Mouse (Mus musculus): ENCODE data around the gene Ccdc71. TPM values are rescaled to one million over a fixed set of nuclear protein-coding genes. Genes with fewer than 3 reads are reported as not detected.

Ccdc71 gene
- polyA plus RNA-seq, 1 experiment from 2014 or later = 54.1 TPM

DNA sequence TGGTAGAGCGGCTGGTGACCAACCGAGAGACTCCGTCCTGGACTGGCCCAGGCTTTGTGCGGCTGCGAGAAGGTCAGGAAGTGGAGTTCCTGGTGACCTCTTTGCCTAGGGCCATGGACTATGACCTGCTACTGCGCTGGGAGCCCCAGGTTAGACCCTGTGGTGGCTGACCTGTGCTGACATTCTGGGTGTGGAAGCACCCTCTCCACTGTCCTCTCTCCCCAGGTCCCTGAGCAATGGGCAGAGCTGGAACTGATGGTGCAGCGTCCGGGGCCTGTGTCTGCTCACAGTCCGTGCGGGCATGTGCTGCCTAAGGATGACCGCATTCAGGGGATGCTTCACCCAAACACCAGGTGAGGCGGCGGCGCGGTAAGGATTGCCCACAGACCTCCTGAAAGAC lies 23.7 kb downstream of the Ccdc71 start:
- Histone ChIP-seq H3K4me3 (no peak overlapping the region), H3K27me3 (ENCODE audit: poor library complexity, severe bottlenecking) (no peaks in the 10 kb centered on the region), H3K4me1 (peaks cover 24% of the 10 kb centered on the region), H3K27ac (no peak overlapping the region), H3K9me3 (no peaks in the 10 kb centered on the region), H3K36me3 (replicated peaks) (peaks cover 81% of the 10 kb centered on the region)
- no peak for DNase-seq (ENCODE audit: extremely low spot score, low spot score)
- WGBS = 96% methylated on average over 15 of the region's 15 CpGs

DNA sequence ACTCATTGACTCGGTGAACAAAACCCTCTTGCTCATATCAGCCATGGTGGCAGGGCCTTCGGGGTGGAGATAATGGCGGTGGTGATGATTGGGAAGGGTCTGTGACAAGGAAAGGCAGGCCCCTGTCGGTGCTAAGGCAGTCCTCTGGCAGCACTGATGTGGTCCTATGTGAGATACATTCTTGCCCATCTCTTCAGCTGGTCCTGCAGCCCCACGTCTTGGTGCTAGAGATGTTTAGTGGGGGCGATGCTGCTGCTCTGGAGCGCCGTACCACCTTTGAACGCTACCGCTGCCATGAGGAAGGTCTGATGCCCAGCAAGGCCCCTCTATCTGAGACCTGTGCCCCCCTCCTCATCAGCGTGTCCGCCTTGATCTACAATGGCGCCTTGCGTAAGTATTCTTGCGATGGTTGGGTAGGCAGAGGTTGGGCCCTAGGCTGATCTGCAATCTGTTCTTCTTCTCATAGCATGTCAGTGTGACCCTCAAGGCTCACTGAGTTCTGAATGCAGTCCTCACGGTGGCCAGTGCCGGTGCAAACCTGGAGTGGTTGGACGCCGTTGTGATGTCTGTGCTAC lies 25.1 kb downstream of the Ccdc71 start:
- H3K36me3 ChIP-seq (replicated peaks) = peaks cover 91% of the 10 kb centered on the region
- H3K4me1 ChIP-seq = peaks cover 20% of the 10 kb centered on the region
- no peak overlapping the region for H3K4me3 ChIP-seq
- no peaks in the 10 kb centered on the region for H3K27me3 ChIP-seq (ENCODE audit: poor library complexity, severe bottlenecking)
- no peaks in the 10 kb centered on the region for H3K9me3 ChIP-seq
- WGBS = 94% methylated on average over 19 of the region's 19 CpGs
- no peak for DNase-seq (ENCODE audit: extremely low spot score, low spot score)
- H3K27ac ChIP-seq = no peak overlapping the region

DNA sequence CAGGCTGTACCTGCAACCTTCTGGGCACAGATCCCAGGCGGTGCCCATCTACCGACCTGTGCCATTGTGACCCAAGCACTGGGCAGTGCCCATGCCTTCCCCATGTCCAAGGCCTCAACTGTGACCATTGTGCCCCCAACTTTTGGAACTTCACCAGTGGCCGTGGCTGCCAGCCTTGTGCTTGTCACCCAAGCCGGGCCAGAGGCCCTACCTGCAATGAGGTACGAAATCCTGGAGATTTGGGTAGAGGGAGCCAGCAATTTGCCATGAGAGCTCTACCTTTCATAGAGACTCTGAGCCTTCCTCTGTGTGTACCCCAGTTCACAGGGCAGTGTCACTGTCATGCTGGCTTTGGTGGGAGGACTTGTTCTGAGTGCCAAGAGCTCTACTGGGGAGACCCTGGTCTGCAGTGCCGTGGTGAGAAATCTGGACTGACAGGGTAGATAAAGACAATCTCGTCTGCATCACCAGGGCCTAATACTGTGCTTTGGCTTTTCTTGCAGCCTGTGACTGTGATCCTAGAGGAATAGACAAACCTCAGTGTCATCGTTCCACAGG lies 26.7 kb downstream of the Ccdc71 start:
- Histone ChIP-seq H3K27ac (no peak overlapping the region), H3K27me3 (ENCODE audit: poor library complexity, severe bottlenecking) (no peaks in the 10 kb centered on the region), H3K4me1 (peaks cover 20% of the 10 kb centered on the region), H3K4me3 (no peak overlapping the region), H3K9me3 (no peaks in the 10 kb centered on the region), H3K36me3 (replicated peaks) (peaks cover 83% of the 10 kb centered on the region)
- WGBS = 94% methylated on average over 8 of the region's 8 CpGs
- no peak for DNase-seq (ENCODE audit: extremely low spot score, low spot score)

DNA sequence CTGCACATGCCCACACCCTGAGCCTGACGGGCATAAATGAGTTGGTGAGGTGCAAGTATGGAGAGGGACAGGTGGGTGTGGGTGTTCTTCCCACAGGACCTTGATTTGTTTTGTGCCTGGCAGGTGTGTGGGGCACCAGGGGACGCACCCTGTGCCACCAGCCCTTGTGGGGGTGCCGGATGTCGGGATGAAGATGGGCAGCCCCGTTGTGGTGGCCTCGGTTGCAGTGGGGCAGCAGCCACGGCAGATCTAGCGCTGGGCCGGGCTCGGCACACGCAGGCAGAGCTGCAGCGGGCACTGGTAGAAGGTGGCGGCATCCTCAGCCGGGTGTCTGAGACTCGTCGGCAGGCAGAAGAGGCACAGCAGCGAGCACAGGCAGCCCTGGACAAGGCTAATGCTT lies 28.1 kb downstream of the Ccdc71 start:
- Histone ChIP-seq H3K27ac (no peak overlapping the region), H3K4me3 (no peak overlapping the region), H3K4me1 (peaks cover 27% of the 10 kb centered on the region), H3K9me3 (no peaks in the 10 kb centered on the region), H3K27me3 (ENCODE audit: poor library complexity, severe bottlenecking) (no peaks in the 10 kb centered on the region), H3K36me3 (replicated peaks) (peaks cover 83% of the 10 kb centered on the region)
- WGBS = 92% methylated on average over 17 of the region's 17 CpGs
- no peak for DNase-seq (ENCODE audit: extremely low spot score, low spot score)

DNA sequence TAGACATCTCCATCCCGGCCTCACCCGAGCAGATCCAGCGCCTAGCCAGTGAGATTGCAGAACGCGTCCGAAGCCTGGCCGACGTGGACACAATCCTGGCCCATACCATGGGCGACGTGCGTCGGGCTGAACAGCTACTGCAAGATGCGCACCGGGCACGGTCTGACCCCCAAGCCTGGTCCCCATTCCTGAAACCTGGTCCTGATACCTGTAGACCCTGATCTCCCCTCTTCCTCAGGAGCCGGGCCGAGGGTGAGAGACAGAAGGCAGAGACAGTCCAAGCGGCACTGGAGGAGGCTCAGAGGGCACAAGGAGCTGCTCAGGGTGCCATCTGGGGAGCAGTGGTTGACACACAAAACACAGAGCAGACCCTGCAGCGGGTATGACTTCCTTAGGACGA lies 28.9 kb downstream of the Ccdc71 start:
- peak overlapping the region; percentile 95; the same call in 1 of the 2 replicates for H3K27ac ChIP-seq
- no peaks in the 10 kb centered on the region for H3K27me3 ChIP-seq (ENCODE audit: poor library complexity, severe bottlenecking)
- peaks cover 27% of the 10 kb centered on the region for H3K4me1 ChIP-seq
- WGBS = 96% methylated on average over 20 of the region's 20 CpGs
- no peak for DNase-seq (ENCODE audit: extremely low spot score, low spot score)
- H3K9me3 ChIP-seq = no peaks in the 10 kb centered on the region
- peaks cover 83% of the 10 kb centered on the region for H3K36me3 ChIP-seq (replicated peaks)
- peak overlapping the region; percentile 89; the same call in 1 of the 2 replicates for H3K4me3 ChIP-seq

DNA sequence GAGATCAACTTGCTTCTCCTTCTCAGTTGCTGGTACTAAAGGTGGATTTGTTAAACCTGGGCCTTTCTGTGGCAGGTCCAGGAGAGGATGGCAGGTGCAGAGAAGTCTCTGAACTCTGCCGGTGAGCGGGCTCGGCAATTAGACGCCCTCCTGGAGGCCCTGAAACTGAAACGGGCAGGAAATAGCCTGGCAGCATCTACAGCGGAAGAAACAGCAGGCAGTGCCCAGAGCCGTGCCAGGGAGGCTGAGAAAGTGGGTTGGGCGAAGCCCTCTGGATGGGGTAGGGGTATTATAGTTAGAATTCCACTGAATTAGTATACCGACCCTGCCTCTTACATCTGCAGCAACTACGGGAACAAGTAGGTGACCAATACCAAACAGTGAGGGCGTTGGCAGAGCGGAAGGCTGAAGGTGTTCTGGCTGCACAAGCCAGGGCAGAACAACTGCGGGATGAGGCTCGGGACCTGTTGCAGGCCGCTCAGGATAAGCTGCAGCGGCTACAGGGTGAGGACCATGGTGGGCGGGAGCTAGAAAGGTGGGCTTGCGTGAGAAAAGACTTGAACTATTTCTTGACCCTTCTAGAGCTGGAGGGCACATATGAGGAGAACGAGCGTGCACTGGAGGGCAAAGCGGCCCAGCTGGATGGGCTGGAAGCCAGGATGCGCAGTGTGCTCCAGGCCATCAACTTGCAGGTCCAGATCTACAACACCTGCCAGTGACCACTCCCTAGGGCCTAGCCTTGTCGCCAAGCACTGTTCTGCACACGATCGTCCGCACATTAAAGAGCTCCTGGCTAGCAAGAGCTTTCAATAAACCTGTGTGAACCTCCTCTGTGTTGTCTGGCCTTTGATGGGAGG lies 29.6 kb downstream of the Ccdc71 start:
- peaks cover 27% of the 10 kb centered on the region for H3K4me1 ChIP-seq
- H3K9me3 ChIP-seq = no peaks in the 10 kb centered on the region
- H3K4me3 ChIP-seq = peak overlapping the region; percentile 89
- DNase-seq (ENCODE audit: extremely low spot score, low spot score) = peak; percentile 23
- WGBS = 71% methylated on average over 26 of the region's 26 CpGs
- H3K27ac ChIP-seq = peak overlapping the region; percentile 95
- peaks cover 83% of the 10 kb centered on the region for H3K36me3 ChIP-seq (replicated peaks)
- no peaks in the 10 kb centered on the region for H3K27me3 ChIP-seq (ENCODE audit: poor library complexity, severe bottlenecking)

DNA sequence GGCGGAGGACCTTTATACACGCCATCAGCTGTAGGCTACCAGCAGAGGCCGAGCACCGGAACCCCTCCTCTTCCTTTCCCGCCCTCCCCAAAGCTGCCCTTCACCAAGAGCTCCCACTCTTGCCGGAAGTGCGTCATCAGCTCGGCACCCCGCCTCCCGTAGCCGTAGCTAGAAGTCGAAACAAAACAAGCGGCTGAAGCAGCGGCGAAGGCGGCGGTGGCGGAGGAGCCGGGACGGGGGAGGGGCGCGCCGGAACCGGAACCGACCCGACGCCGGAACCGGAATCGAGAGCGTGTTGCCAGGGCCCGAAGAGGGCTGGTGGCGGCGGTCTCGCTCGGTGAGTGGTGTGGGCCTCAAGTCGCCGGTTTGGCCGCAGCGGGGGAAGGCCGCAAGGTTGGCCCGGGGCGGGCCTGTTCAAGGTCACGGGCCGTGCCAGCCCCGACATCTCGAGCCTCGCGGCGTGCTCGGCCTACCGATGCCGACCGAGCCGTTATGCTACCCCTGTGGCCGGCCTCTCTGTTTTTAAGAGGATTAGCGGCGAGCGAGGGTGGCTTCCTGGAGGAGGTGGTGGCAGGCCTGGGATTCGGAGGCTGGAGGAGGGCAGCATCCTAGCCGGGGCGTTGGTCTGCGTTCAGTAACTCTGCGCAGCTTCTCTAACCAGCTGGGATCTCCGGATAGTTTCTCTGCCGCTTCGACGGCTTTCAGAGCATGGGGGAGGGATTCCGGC lies 30.4 kb downstream of the Ccdc71 start, which contains the start of gene Usp19:
Usp19 (plus strand) TSS at position 44 of the 727 bp plus-strand sequence.
- Histone ChIP-seq H3K4me3 (peak within 1 kb of the TSS; percentile 89), H3K36me3 (replicated peaks) (peaks cover 83% of the 10 kb centered on the region), H3K9me3 (no peaks in the 10 kb centered on the region), H3K27ac (peak within 1 kb of the TSS; percentile 95), H3K4me1 (peaks cover 27% of the 10 kb centered on the region), H3K27me3 (ENCODE audit: poor library complexity, severe bottlenecking) (no peaks in the 10 kb centered on the region)
- WGBS = under 1% methylated on average over 68 of the region's 69 CpGs
- DNase-seq (ENCODE audit: extremely low spot score, low spot score) = peak; percentile 96

DNA sequence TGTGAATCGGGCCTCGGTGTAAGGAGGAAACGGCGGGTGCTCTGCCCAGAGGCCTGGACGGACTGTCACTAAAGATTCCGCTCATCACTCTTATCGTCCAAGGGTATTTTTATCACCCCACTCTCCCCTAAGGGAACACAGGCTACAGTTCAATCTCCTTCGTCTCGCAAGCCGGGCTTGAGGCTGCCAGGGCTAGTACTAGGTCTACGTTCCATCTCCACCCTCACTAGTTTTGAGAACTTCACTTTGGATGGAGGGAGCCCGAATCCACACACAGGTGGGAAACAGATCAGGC lies 30.9 kb downstream of the Ccdc71 start:
- WGBS = 13% methylated on average over 12 of the region's 12 CpGs
- Histone ChIP-seq H3K36me3 (replicated peaks) (peaks cover 83% of the 10 kb centered on the region), H3K4me3 (peak overlapping the region; percentile 89), H3K27me3 (ENCODE audit: poor library complexity, severe bottlenecking) (no peaks in the 10 kb centered on the region), H3K4me1 (peaks cover 27% of the 10 kb centered on the region), H3K9me3 (no peaks in the 10 kb centered on the region), H3K27ac (peak overlapping the region; percentile 95)
- no peak for DNase-seq (ENCODE audit: extremely low spot score, low spot score)

DNA sequence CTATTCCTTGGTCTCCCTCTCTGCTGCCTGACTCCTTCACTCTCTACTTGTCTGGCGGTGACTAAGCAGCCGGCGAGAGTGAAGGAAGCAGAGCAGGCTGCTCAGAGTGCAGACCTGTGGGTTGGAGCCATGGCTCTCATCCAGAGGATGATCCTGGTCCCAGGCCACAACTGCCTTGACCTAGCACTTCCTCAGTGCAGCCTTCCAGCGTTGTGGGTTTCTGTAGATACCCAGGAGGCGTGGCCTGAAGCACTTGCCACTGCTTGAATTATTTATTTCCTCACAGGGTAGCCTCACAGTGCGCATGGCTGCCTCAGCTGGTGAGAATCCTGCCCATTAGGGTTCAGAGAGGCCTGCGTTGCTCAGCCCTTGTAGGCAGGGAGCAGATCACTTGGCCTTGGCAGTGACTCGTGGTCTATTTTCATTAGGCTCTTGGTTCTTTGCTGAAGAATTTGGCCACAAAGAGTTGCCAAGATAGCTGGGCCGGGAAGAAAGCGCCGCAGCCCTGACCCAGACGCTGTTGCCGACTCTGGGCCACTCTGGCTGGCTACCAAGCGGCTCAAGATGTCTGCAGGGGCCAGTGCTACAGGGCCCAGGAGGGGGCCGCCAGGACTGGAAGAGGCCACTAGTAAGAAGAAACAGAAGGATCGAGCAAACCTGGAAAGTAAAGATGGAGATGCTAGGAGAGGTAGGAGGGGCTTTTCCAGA lies 31.9 kb downstream of the Ccdc71 start:
- peak overlapping the region; percentile 89 for H3K4me3 ChIP-seq
- WGBS = 91% methylated on average over 16 of the region's 16 CpGs
- no peaks in the 10 kb centered on the region for H3K27me3 ChIP-seq (ENCODE audit: poor library complexity, severe bottlenecking)
- H3K9me3 ChIP-seq = no peaks in the 10 kb centered on the region
- peaks cover 83% of the 10 kb centered on the region for H3K36me3 ChIP-seq (replicated peaks)
- H3K27ac ChIP-seq = no peak overlapping the region
- peaks cover 27% of the 10 kb centered on the region for H3K4me1 ChIP-seq
- no peak for DNase-seq (ENCODE audit: extremely low spot score, low spot score)

DNA sequence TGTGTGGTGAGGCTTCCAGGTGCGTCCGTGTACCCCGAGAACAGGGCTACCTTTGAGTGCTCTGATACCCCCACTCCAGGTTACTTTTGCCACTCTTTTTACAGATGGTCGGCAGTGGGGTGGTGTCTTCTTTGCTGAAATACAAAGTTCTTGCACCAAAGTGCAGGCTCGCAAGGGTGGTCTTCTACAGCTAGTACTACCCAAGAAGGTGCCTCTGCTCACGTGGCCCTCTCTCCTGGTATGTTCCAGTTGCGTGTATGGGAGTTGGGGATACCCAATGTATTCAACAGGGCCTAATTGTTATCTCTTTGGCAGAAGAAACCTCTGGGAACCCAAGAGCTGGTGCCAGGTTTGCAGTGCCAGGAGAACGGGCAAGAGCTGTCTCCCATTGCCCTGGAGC lies 32.9 kb downstream of the Ccdc71 start:
- no peaks in the 10 kb centered on the region for H3K27me3 ChIP-seq (ENCODE audit: poor library complexity, severe bottlenecking)
- H3K9me3 ChIP-seq = no peaks in the 10 kb centered on the region
- peaks cover 27% of the 10 kb centered on the region for H3K4me1 ChIP-seq
- peaks cover 83% of the 10 kb centered on the region for H3K36me3 ChIP-seq (replicated peaks)
- WGBS = 97% methylated on average over 8 of the region's 8 CpGs
- H3K27ac ChIP-seq = no peak overlapping the region
- DNase-seq (ENCODE audit: extremely low spot score, low spot score) = no peak
- no peak overlapping the region for H3K4me3 ChIP-seq

DNA sequence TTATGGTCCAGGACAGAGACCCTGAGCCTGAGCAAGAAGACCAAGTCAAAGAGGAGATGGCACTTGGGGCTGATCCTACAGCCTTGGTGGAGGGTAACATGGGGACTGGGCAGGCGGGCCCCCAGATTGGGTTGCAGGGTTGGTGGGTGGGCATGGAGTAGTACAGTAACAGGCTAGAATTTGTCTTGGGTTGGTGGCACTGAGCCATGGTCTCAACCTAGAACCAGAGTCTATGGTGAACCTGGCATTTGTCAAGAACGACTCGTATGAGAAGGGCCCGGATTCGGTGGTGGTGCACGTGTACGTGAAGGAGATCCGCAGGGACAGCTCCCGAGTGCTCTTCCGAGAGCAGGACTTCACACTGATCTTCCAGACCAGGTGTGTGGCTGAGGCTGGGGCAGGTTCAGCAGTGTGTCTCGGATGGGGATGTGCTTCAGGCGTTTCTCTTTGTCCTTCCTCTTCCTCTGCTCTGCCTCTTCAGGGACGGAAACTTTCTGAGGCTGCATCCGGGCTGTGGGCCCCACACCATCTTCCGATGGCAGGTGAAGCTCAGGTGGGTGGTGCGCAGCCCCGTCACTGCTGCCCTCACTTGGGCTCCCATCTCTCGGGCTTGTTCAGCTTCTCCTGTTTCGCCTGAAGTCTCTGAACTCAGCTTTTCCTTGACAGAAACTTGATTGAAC lies 34.0 kb downstream of the Ccdc71 start:
- Histone ChIP-seq H3K9me3 (no peaks in the 10 kb centered on the region), H3K36me3 (replicated peaks) (peaks cover 83% of the 10 kb centered on the region), H3K4me3 (no peak overlapping the region), H3K4me1 (peaks cover 27% of the 10 kb centered on the region), H3K27ac (no peak overlapping the region), H3K27me3 (ENCODE audit: poor library complexity, severe bottlenecking) (no peaks in the 10 kb centered on the region)
- 97% methylated on average over 19 of the region's 19 CpGs for WGBS
- DNase-seq (ENCODE audit: extremely low spot score, low spot score) = no peak

DNA sequence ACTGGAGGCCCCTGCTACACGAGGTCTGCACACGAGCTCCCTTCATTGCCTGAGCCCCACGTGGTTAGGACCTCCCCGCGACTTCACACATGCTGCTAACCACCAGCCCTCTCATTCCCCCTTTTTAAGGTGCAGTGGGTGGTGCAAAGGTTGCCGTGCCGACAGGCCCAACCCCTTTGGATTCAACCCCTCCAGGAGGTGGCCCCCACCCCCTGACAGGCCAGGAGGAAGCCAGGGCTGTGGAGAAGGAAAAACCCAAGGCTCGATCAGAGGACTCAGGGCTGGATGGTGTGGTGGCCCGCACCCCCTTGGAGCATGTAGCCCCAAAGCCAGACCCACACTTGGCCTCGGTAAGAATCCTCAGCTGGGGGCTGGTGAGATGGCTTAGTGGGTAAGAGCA lies 34.6 kb downstream of the Ccdc71 start:
- Histone ChIP-seq H3K9me3 (no peaks in the 10 kb centered on the region), H3K4me1 (peaks cover 22% of the 10 kb centered on the region), H3K4me3 (no peak overlapping the region), H3K27me3 (ENCODE audit: poor library complexity, severe bottlenecking) (no peaks in the 10 kb centered on the region), H3K36me3 (replicated peaks) (peaks cover 83% of the 10 kb centered on the region), H3K27ac (no peak overlapping the region)
- 83% methylated on average over 10 of the region's 10 CpGs for WGBS
- DNase-seq (ENCODE audit: extremely low spot score, low spot score) = no peak

All from forebrain, embryonic 10.5 days (tissue).